Mouse (Mus musculus) c-Kit-negative CD71-positive TER-119-positive erythroid progenitor cells, embryonic 14.5 days (primary cell): ENCODE data around the gene Mapk1ip1.

Experiments used
- DNase-seq: peaks from one replicate; pipeline ENCODE4 v3.0.0-alpha.2; 2013; ENCODE audit warnings: low read depth, low spot score

Mapk1ip1 gene

GRCm38 (mm10) chr7:138845544-138846391, at the start of gene Mapk1ip1, which contains the start of gene Ppp2r2d:
Mapk1ip1 (minus strand) TSS chr7:138846273.
Ppp2r2d (plus strand) TSS chr7:138846079.
- peak; percentile 80 for DNase-seq

GRCm38 (mm10) chr7:138885365-138886289, 39.6 kb upstream of the Mapk1ip1 start:
- DNase-seq, result no peak

DNA sequence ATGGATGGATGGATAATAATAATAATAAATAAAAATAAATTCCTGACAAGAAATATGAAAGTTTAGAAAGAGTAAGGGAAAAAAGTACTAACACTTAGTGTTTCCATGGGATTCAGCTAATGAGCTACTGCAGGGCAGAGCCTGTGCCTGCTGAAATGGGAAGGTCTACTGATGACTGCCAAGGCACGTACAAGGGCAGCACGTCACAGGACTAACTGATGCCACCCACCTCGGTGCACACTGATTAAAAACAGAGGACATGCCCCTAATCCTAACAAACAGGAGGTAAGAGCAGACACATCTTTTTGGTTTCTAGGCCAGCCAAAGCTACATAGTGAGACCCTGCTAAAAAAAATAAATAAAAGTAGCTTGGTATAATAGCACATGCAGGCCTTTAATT, 37.7 kb upstream of the Mapk1ip1 start:
- no peak for DNase-seq

GRCm38 (mm10) chr7:138875031-138875430, 29.0 kb upstream of the Mapk1ip1 start:
- no peak for DNase-seq

DNA sequence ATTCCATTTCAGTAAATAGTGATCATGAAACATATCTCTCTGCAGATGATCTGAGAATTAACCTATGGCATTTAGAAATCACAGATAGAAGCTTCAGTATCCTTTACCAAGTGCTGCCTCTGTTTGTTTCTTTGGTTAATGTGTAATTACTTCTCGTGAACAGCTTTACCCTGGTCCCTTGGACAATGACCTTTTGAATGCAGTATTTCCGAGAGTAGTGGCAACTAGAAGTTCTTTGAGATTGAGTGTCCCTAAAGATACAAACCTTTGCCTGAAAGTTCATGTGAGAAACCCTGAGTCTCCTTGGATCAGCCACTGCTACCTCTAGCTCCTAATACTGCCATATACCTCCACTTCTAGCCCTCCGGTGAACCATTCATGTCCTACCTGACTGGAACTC, 26.9 kb upstream of the Mapk1ip1 start:
- DNase-seq, result no peak

DNA sequence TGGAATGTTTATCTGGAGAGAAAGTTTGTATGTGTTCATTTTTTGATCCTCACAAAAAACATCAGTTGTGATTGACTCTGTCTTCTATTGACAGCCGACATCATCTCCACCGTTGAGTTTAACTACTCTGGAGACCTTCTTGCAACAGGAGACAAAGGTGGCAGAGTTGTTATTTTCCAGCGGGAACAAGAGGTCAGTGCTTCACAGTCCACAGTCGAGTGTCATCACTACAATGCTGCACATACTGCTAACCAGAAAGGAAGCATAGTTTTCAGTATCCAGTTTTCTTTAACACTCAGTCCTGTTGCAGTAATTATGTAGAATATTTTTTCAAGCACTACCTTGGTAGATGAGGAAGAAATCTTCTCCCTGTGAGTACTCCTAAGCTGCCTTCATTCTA, 22.2 kb upstream of the Mapk1ip1 start:
- no peak for DNase-seq

DNA sequence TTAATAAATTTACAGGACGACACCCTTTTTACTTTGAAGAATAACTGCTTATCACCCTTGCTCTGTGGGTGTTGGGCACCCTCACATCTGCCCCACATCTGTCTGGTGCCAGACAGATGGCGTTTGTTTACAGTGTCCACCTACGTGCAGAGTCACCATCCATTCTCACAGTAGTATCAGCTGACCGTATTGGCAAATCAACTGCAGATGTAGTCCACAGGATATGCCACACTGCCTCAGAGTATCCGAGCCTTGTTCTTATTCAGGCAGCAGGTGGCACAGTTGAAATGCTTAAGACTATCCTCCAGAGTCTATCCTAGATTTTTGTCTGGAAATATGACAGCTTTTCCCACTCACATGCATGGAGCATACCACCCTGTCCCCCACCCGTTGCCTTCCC, 21.2 kb upstream of the Mapk1ip1 start:
- no peak for DNase-seq

DNA sequence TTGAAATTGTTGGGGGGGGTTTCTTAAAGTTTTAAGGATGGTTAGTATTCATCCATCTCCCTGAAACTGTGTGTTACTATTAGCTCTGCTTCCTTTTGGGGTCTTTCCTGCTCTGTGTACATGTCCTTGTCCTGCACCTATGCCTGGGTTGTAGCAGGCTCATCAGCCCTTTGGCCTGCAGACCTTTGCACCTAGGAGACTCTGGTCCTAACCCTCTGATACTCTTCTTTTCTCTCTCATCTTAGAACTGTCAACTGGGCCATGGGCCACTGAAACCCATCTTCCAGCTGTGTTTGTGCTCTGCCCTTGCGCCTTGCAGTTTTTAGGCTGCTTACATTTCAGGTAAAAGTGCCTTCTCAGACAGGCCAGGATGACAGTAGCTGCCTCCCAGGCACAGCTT, 18.7 kb upstream of the Mapk1ip1 start:
- DNase-seq, result no peak

DNA sequence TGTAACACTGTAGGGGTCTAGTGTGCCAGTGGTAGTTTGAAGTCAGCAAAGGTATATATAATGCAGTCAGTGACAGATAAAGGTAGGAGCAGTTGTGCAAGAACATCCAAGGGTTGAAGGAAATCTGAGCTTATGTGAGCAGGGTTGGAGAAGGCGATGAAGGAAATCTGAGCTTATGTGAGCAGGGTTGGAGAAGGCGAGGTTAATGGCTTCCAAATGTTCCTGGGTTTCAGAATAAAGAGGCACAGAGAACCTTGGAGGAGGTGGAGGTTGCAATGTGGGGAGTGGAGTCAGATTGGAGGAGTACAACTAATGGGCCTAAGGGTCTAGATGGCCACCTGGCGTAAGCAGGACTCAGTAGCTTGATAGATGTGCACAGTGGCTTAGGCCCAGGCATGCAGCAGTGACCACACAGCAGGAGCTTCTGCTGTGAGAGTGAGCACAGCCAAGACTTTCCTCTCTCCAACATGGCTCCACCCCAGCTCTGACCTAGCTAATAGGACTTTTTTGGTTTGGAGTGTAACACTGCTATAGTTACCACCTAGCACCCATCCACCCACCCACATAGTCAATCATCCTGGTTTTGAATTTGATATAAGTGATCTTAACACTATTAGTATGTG, 18.0 kb upstream of the Mapk1ip1 start:
- DNase-seq, result no peak

DNA sequence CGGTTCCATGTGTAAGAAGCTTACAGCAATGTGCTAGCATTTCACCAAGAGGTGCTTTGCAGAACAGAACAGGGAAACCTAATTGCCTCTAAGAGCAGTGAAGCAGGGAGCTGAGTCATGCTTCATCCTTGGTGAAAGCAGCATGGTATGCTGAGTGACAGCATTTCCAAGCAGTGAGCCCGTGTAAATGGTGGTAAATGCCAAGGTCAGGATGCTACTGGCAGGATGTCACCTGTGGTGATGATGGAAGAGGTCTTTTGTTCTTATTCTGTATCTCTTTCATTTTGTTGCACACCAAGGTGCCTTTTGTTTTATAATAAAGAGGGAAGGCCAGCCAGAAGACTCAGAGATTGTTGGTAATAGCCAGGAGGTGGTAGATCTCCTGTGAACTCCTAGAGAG, 10.6 kb upstream of the Mapk1ip1 start:
- no peak for DNase-seq

DNA sequence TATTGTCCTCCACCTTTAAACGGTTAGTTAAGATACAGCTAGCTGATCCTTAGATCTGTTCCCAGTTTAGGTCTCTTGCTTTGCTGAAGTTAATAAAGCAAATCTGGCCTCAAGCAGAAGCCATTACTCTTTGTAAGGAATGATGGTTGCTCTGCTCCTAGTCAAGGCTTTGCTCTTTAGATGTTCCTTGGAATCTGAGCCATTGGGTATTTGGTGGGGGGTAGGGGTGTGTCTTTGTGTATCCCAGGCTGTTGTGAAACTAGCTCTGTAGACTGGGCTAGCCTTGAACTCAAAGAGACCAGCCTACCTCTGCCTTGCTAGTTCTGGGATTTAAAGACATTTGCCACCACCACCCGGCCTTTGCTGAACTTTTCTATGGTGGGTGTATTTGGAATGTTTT, 8.1 kb upstream of the Mapk1ip1 start:
- DNase-seq, result no peak

GRCm38 (mm10) chr7:138853417-138854031, 7.5 kb upstream of the Mapk1ip1 start:
- no peak for DNase-seq

- no peak for DNase-seq
These were observed 4.0 kb upstream of the Mapk1ip1 start for GRCm38 (mm10) chr7:138850083-138850482.

- no peak for DNase-seq
These were observed 2.2 kb upstream of the Mapk1ip1 start for GRCm38 (mm10) chr7:138848028-138848920.

DNA sequence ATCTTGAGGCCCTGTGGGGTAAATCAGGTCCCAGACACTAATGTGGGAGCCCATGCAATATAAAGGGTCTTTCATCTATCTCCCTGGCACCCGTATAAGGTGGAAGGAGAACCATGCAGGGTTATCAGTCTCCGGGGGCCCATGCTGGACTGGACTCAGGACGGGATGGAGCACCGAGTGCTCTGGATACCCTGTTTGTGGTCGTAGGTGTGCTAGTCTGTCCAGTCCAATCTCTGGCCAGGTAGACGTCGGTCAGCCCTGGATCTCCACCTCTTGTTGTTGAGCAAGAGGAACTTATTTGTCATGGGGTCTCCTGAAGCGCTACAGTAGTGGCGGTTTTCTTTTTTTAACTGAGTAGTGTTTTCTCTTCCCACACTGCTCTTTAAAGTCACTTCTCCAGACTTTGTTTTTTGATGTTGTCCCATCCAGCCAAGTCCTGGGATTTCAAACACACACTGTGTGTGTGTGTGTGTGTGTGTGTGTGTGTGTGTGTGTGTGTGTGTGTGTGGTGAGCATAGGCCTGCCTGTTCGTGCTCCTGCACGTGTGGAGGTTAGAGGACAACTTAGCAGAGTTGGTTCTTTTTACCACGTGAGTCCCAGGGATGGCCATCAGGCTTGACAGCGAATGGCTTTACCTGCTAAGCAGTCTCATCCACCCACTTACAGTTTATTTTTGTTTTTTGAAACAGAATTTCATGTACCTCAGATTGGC, 1.4 kb upstream of the Mapk1ip1 start:
- DNase-seq, result peak; percentile 11

- peak; percentile 12 for DNase-seq
These were observed 474 bp upstream of the Mapk1ip1 start for GRCm38 (mm10) chr7:138846502-138846991.

DNA sequence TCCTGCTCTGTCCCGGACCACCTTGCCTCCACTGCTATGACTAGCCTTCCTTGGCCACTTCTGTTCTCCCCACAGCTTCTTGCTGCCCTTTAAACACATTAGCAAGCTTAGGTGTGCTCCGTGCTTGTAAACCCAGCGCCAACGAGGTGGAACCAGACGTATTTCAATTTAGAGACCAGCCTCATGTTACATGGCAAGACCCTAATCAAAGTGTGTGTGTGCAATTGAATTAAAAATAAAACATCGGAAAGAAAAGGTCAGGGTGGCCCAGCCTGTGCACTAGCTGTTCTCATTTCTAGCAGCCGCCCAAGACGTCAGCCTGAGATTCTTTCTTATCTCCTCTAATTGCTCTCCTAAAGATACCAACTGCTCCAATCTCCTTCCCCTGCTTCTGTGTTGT, 962 bp downstream of the Mapk1ip1 start:
- DNase-seq, result no peak

DNA sequence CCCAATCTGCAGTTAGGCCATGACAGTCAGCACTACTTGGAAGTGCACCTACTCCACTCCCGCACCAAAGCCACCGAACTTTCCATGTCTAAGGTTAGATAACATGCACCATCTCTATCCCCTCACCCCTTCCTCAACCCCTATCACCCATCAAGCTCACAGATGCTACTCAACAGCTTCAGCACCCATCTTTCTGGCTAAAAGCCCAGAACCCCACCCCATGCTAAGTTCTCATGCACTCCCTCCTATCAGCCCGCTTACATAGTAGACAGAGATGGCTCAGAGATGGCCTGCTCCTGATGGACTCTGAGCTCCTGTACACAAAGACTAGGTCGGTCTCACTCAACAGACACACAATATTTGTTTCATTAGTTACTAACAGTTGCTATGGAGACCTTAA, 2.7 kb downstream of the Mapk1ip1 start:
- no peak for DNase-seq

- no peak for DNase-seq
These were observed 4.5 kb downstream of the Mapk1ip1 start for GRCm38 (mm10) chr7:138841436-138842151.
